Mouse (Mus musculus) forelimb bud, embryonic 11.5 days (tissue): ENCODE measurements around the gene Zfyve21.

Experiments
- DNase-seq: peaks from one replicate; pipeline ENCODE4 v3.0.0-alpha.2; 2012; ENCODE audit warnings: low read depth, low spot score

Gene Zfyve21

DNA sequence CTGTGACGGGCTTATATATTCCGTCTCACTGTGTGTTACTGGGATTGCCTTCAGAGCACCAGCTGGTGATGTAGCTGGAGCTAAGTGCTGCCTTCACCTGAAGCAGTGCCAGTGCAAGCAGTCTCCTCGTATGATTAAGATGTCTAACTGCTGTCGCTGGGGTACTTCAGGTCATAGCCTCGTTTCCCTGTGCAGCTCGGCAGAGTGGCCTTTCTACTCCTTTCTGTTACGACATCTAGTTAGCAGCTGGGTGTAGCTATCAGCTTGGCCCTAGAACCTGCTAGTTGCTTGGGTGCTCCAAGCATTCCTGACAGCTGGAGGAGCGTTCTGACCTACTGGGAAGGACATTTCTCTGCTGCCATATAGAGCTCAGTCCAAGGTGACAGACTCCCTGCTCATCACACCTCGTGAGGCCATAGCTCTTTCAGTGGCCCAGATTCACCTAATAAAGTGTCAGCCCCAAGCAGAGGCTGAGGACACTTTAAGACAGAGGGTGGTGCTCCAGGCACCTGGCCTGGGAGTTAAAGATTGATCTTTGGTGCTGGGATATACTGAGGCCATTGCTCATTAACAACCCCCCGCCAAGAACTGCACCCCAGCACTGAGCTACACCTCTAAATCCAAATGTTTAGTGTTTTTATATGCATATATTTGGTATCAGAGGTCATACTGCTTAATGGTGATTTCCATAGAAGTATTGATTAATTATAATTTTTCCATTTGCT lies 13.3 kb upstream of the Zfyve21 start:
- DNase-seq: no peak

DNA sequence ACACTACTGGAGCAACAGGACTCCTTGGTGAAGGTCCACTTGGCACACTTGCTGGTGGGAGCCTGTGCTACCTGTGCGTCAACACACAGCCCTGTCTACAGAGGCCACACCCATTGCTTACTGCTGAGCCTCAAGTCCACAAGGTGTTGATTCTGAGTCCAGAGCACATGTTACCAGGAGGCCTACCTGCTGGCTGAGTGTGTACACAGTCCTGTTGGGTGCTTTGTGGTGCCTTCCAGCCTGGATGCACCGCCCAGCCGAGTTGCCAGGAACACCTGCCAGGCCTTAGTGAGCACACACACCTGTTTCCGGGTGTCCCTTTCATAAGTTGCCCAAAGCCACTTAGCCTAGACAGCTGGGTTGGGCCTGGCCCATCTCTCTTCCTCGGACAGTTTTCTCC lies 10.4 kb upstream of the Zfyve21 start:
- DNase-seq: no peak

DNA sequence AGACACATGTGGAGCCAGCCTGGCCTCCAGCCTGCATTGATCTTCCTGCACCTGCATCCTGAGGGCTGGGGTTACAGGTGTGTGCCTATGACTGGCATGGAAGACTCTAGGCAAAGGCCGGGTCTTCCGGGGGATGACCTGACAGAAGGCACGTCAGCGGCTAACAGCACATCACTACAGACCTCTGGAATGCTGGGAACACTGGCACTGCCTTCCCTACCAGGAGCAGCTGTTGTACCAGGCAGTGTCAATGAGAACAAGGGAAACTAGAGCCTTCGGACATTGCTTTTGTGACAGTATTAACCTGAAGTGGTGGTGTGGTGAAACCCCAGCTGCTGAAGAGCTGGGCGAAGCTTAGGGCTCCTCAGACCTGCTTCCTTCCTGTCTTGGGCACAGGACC lies 5.2 kb upstream of the Zfyve21 start:
- no peak for DNase-seq

DNA sequence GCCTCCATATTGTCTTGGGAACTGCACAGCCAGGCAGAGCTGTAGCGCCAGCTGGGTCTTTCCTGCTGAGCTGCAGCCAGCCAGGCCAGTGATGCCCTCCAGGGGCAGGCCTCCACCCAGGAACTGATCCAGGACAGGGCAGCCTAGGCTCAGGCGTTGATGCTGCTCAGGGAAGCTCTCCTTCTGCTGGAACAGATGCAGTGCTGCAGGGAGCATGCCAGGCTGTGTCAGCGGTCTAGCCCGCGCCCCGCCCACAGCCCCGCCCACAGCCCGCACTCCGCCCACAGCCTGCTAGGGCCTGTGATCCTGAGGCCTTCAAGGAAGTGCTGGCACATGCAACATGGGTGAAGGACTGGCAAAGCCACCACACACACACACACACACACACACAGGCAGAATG lies 4.2 kb upstream of the Zfyve21 start:
- DNase-seq: peak; percentile 43

DNA sequence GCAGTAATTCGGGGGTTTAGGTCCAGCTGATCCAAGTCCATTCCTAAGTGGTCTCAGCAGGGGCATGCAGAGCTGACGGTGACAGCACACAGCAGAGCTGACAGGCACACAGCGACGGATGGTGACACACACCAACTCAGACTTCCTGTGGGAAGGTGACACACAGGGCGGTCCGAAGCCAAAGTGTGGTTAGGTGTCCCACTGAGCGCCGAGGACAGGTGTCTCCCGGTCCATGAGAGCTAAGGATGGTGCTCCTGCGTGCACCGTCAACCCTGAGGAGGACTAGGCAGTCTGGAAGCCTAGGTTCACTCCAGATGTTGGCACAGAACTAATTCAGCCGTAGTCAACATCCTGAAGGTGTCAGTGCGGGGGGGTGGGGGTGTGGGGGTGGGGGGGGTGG lies 1.9 kb upstream of the Zfyve21 start:
- no peak for DNase-seq

DNA sequence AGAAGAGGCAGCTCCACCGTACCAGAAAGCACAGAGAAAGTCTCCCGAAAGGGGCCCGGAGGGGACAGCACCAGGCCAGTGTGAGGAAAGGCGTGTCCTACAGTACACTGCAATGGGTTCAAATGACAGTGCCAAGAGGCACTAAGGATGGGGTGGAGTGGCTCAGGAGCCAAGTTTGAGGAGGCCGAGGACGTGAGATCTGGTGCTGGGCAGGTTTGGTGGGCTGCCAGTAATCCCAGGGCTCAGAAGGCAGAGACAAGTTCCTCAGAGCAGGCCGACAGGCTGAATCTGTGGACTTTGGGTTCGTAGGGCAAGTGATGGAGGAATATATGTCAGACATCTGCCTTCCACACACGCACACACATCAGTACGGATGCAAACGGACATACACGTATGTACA lies 1.4 kb upstream of the Zfyve21 start:
- DNase-seq: no peak

DNA sequence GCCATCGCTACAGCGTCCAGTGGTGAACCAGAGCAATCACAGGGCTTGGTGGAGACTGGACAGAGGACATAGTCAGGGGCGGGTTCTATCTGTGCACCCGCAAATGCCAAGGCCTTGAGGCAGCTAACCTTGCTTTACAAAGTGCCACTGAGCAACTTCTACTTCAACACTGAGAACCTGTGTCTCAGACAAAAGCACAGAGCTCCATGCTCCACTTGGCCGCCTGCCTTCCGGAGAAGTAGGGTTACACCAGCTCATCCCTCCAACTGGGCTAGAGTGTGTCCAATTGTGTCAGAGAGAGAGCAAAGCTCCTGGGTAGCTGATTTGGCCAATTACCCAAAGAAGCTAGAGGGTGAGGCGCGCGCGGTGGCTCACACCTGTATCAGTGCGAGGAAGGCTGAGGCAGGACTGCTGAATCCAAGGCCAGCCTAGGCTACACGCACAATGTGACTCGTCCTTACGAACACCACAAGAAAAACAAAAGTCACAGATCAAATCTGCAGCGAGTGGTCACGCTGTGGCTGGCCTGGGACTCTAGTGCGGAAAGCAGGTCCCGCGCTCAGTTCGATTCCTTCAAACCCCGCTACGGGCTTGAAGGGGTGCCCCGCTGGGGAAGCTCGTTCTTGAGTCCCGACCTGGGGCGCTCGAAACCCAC lies 732 bp upstream of the Zfyve21 start:
- no peak for DNase-seq

DNA sequence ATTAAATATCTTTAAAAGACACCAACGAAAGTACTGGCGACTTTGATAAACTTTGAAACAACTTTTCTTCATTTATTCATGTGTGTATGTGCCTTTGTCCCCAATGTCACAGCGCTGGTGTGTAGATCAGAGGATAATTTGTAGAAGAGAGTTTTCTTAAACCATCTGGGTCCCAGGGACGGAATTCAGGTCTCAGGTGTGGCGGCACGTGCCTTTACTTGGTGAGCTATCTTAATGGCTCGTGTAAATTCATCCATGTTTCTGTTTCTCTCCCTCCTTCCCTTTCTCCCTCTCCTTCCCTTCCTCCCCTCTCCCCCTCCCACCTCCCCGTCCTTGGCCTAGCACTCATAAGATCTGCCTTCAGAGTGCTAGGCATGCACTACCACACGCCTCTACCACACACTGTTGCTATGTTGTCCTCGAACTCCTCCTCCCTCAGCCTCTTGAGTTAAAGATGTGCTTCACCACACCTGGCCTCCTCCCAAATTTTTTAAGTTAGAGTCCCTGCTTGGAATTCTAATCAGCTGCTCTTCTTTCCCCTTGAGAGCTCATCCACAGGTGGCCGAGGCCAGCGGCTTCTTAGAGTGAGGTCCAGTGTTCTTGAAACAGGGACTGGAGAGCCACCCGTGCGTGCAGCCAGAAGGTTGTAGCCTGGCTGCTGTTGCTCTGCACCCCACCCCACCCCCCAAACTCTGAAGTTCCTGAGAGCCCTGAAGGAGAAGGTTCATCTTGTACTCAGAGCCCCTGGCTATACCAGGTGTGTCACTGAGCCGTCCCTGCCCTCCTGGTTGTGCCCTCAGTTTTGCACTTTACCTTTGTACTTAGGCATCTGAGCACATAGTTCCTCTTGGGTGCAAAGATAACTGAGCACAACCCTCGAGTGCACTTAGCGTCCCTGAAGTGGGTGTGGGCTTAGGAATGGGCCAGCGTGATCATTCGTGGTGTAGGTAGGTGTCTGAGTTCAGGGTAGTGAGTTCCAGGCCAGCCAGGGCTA lies 1.1 kb downstream of the Zfyve21 start:
- no peak for DNase-seq

DNA sequence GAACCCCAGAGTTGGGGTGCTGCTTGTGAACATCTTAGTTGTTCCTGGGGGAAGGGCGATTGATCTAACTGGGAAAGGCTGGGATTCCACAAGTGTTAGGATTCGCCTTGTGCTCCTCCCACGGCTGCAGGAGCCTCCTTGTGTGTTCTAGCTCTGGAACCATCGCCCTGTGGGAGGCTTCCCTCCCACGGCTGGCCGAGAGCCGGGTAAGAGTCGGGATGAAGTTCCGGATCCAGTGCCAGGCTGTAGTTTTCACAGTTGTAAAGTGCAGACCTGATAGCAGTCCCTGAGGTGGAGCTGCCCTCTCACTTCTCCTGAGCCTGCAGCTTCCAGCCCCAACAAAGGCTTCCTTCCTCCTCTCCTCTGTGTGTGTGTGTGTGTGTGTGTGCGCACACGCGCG lies 2.6 kb downstream of the Zfyve21 start:
- no peak for DNase-seq

DNA sequence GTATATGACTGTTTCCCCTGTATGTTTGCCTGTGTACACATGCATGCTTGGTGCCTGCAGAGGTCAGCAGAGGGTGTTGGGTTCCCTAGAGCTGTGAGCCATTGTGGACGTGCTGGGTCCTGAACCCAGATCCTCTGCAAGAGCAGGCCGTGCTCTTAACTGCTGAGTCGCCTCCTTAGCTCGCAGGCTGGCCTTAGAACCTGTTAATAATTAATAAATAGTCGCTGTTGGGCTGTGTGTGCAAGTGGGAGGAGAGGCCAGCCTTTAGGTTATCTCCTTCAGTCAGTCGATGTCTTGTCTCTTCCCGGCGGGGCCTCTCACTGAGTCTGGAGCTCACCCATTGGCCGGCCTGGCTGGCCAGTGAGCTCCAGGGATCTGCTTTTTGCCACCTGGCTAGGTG lies 3.0 kb downstream of the Zfyve21 start:
- DNase-seq: no peak

DNA sequence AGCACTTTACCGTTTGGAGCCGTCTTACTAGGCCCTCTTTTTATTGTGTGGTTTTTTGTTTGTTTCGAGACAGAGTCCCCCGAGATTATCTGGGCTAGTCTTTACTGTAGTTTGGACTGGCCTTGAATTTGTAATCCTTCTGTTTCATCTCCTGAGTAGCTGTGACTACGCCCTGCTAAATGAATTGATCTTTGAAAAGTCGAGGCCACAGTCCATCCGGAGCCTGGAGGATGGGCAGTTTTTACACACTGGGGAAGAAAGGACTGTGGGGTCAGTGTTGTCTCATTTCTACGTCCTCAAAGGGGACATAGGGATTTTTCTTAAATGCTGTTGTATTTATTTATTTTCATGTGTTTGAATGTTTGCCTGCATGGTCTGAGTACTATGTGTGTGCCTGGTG lies 4.0 kb downstream of the Zfyve21 start:
- no peak for DNase-seq

DNA sequence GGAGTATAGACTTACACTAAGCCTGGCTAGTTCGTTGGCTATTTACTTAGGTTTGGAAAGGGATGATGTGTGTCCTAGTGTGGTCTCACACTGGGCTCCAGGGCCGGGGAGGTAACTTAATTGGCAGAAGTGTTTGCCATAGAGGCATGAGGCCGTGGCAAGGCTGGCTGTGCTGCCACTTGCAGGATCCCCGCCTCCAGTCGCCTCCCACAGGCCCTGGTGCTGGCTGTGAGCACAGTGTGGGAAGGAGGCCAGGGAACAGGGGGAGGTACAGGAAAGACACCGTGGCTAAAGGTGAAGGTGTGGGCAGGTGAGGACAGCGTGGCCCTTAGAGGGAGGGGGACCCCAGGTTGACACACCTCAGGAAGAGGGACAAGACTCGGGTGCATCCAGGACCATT lies 6.0 kb downstream of the Zfyve21 start:
- DNase-seq: no peak

DNA sequence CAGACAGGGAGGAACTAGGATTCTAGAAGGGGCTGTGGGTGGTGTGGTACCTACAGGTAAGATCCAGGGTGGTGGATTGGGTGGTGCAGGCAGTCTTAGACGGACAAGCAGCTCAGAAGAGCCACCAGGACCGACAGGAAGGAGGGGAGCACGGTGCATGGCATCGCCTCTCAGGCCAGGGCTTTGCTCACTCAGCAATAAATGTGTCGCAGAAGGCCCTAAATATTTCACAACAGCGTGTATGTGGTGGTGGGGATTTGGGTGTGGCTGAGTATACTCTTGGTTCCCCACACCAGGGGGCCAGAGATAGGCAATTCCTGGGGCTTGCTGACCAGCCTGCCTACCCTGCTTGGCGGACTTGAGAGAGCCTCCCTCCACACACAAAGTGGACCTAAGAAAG lies 6.7 kb downstream of the Zfyve21 start:
- DNase-seq: no peak

DNA sequence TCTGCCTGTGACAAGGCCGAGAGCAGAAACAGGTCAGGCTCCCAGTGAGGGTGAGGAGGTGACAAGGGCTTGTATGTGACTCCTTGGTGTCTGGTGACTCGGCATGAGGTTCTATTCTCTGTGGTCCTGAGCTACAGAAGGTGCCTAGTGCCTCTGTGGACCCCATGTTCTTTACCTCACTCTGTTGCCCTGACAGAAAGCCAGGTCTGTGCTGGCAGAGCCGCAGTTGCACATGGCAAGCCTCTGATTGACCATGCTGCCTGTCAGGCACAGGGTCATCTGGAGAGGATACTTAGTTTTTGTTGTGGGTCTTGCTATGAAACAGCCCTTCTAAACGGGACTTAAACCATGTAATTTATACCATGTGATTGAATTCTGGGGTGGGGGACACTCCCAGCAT lies 8.0 kb downstream of the Zfyve21 start:
- no peak for DNase-seq

DNA sequence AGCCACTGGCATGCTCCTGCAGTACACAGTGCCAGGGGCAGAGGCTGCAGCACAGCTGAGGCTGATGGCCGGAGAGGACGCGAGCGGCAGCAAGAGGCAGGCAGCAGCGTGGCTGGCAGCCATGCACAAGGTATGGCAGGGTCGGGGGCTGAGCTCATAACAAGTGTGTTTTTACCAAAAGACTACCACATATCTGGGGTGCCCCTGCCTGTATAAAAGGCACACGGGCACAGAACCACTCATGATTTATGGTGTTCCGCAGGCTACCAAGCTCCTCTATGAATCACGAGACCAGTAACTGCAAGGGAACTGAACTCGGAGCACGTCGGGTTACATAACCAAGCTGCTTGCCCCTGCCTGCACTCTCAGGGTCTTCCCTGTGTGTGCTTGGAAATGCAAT lies 13.6 kb downstream of the Zfyve21 start:
- DNase-seq: no peak

DNA sequence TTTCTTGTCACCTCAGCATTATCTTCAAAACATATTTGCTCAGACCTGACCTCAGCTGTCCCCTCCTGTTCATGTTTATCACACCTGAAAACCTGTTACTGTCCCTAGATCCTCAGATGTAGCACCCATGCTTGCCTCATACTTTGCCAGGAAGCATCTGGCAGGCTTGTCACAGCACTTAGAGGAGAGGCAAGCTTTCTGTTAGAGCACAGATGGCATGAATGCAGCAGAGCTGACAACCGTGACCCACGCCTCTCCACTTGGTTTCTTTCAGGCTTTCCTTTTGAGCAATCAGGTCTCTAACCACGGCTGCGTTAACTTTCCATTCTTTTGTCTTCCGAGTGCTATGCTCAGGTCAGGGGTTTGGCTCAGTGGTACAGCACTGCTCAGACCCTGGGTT lies 15.5 kb downstream of the Zfyve21 start:
- no peak for DNase-seq

DNA sequence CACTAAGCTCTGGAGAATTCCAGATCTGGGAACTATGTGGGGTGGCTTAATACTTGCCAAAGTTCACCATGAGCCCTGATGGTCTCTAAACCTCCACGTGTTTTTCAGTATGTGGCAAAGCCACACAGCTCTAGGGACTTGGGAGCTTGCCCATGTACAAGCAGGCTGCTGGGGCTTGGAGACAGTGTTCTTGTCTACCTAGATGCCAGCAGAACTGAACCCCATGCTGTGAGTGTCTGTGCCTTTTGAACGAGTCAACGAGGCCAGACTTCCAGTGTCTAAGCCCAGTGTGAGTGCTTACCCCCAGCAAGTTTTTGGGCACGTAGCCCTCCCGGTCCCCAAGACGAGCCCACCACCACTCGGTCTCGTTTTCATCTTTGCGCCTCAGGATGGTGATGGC lies 16.0 kb downstream of the Zfyve21 start:
- no peak for DNase-seq

DNA sequence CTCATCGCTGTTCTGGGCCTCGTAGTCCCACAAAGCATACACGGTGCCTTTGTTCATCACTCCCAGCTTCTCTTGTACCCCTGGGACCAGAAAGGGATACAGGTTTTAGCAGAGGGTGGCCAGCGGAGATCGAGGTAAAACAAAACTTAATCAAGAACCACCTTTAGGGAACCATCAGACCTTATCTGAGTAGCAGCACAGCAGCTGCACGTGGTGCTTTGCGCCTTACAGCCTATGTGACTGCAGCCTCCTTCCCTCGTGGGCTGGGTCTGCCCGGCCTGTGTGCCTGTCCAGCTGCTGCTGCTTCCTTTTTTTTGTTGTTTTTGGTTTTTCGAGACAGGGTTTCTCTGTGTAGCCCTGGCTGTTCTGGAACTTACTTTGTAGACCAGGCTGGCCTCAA lies 16.4 kb downstream of the Zfyve21 start:
- DNase-seq: no peak

DNA sequence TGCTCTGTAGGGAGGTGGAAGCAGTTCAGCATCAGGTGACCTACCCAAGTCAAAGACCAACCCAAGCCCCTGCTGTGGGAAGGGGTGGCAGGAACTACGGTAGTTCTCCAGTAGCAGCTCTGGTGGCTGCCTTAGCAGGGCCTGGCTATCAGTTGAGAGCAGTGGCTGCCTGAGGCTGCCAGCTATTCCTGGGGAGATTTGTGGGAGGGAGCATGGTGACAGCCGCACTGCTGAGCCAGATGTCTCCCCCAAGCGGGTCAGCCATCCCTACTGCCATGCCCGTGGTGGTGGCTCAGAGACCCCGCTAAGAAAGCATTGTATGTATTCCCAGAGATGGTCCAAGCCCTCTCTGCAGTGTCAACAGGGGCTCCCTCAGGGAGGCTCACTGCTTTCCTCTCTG lies 18.7 kb downstream of the Zfyve21 start:
- DNase-seq: no peak

DNA sequence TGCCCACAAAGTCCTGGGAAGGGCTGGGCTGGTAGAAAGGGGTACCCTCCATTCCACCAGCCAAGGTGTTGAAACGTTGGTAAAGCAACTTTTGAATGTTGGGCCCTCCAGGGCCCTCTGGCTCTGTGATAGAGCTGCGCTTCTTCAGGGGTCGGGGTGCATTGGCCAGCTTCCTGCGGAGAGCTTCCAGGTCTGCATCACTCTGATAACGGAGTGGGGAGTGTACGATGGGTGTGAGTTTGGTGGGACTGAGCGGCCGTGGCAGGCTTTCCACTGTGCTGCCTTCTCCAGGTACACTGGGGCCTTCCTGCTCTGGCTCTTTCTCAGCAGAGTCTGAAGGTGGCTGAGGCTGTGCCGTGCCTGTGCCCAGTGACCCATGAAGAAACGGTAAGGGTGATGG lies 19.5 kb downstream of the Zfyve21 start:
- no peak for DNase-seq

DNA sequence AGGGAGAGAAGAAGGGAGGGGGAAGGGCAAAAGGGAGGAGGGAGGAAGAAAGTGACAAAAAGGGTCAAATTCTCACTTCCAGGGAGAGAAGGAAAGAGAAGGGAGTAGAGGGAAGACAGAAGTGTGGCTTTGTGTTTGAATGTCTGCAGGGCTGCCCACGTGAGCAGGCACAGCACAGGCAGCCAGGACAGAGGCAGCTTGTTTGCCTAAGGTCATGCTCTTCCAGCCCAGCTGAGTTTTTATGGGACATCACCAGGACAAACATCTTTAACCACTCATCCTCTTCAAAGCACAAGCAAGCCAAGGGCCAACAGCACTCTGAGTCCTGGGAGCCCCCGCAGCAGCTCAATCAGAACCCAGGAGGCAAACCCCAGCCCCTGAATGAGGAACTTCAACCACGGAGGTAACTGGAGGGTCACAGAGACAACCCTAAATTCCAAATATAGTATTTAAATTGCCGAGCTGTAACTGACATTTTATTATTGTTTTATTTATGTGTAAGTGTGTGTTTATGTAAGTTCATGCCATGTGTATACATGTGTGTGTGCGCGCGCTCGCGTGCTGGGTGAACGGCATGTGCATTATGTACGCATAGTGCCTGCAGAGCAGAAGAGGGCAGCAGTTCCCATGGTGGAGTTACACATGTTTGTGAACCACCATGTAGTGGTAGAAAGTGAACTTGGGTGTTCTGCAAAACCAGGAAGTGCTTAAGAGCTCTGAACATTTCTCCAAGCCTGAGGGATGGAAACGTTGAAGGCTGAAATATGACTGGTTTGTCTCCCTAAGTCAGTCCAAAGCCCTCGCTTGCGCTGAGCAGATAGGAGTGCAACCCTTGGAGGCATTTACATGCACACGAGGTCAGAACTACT lies 28.8 kb downstream of the Zfyve21 start:
- DNase-seq: no peak

DNA sequence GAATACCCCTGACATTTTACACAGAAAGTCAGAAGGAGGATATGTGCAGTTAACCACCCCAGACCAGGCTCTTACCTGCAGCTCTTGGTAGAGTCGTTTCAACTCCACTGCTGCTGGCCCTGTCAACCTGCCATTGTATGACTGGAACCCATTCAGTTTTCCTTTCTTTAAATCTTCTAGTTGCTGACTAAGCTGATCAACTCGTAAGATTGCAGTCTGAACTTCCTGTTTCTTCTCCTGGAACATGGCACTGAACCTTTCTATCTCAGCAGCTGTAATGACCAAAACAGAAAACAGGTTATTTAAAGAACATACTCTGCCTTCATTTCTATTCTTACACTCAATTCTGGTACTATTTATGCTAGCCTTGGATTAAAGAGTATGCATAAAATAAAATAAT lies 29.5 kb downstream of the Zfyve21 start:
- no peak for DNase-seq
